Mouse (Mus musculus): ENCODE measurements around the gene Urad. TPM values are rescaled to one million over a fixed set of nuclear protein-coding genes. Genes with fewer than 3 reads are reported as not detected.
A peak's percentile ranks its signal among the peaks of the same experiment; 100 is the strongest.

The Urad gene
- total RNA-seq, 2 experiments from 2014 or later: not detected

GRCm38 (mm10) chr5:147272046-147272807 is 50.0 kb downstream of the Urad start:
- no peak for DNase-seq
- intact Hi-C loops (cut with DNase I): no loop called here

- intact Hi-C loops (cut with DNase I): no loop called here
Observed at GRCm38 (mm10) chr5:147270673-147271655, 51.3 kb downstream of the Urad start.

GRCm38 (mm10) chr5:147269926-147270672 is 52.1 kb downstream of the Urad start, which contains the start of gene Pdx1:
TSS of gene Pdx1 (plus strand) at chr5:147269959.
- intact Hi-C loops (cut with DNase I): no loop called here
- DNase-seq: peak in 1 of 2 experiments; percentile 12

More at GRCm38 (mm10) chr5:147270673-147271655, 51.3 kb downstream of the Urad start:
- no peak for DNase-seq

- no peak for DNase-seq
- intact Hi-C loops (cut with DNase I): no loop called here
Observed at GRCm38 (mm10) chr5:147269371-147269770, 52.9 kb downstream of the Urad start.

GRCm38 (mm10) chr5:147268728-147269127 is 53.5 kb downstream of the Urad start:
- DNase-seq: no peak
- intact Hi-C loops (cut with DNase I): no loop called here

GRCm38 (mm10) chr5:147267434-147267833 is 54.8 kb downstream of the Urad start:
- DNase-seq: no peak
- intact Hi-C loops (cut with DNase I): no loop called here

Small RNA genes within 50 kb of the gene (microRNA-seq; reads per million reads assigned to microRNA genes)
- gene Mir7k: 0 reads per million in 2 experiments

Other genes starting within 250 kb of the Urad start
- gene Lnx2, start 245.9 kb downstream of the Urad start, total RNA-seq (2021): 10 to 100 TPM; 17.9 to 20.5 TPM
- gene Polr1d, start 245.4 kb downstream of the Urad start, total RNA-seq (2021): 10 to 100 TPM; 83.7 to 88.3 TPM
- not detected for gene Gsx1, start 133.7 kb downstream of the Urad start, total RNA-seq (2021)
- gene Pdx1, start 52.5 kb downstream of the Urad start, total RNA-seq (2021): not detected
- not detected for gene Cdx2, start 15.2 kb downstream of the Urad start, total RNA-seq (2021)
- under 1 TPM; 0.07 to 0.12 TPM for gene Flt3, start 78.0 kb upstream of the Urad start, total RNA-seq (2021)
- 10 to 100 TPM; 59.7 to 63.2 TPM for gene Pan3, start 107.7 kb upstream of the Urad start, total RNA-seq (2021)

Measured in heart, postnatal 10 days (tissue).